Mouse (Mus musculus) regulatory T cell (primary cell): ENCODE measurements around the gene Ssx2ip.

Experiments used
- in situ Hi-C: fragments of 300-600 bp; cut with MboI, MseI; formaldehyde crosslinking; loops from one replicate; pipeline ENCODE4 v1.15.1; 2025; ENCODE audit warnings: high pct_unique_total_duplicates

Ssx2ip gene

GRCm38 (mm10) chr3:146436114-146436513 is 31.7 kb downstream of the Ssx2ip start:
- in situ Hi-C loops = no loop called here

- in situ Hi-C loops = no loop called here
Measured at GRCm38 (mm10) chr3:146440011-146440410, 35.6 kb downstream of the Ssx2ip start.

- in situ Hi-C loops = no loop called here
Measured at GRCm38 (mm10) chr3:146440422-146440821, 36.0 kb downstream of the Ssx2ip start.

- in situ Hi-C loops = no loop called here
Measured at GRCm38 (mm10) chr3:146442484-146442883, 38.0 kb downstream of the Ssx2ip start.

GRCm38 (mm10) chr3:146442936-146443335 is 38.5 kb downstream of the Ssx2ip start:
- in situ Hi-C loops = no loop called here

GRCm38 (mm10) chr3:146443380-146443779 is 38.9 kb downstream of the Ssx2ip start:
- in situ Hi-C loops = no loop called here

- in situ Hi-C loops = no loop called here
Measured at GRCm38 (mm10) chr3:146444880-146445279, 40.4 kb downstream of the Ssx2ip start.

- in situ Hi-C loops = no loop called here
Measured at GRCm38 (mm10) chr3:146447156-146447555, 42.7 kb downstream of the Ssx2ip start.

GRCm38 (mm10) chr3:146447598-146447997 is 43.2 kb downstream of the Ssx2ip start:
- in situ Hi-C loops = no loop called here

- in situ Hi-C loops = no loop called here
Measured at GRCm38 (mm10) chr3:146448372-146448771, 43.9 kb downstream of the Ssx2ip start.

- in situ Hi-C loops = no loop called here
Measured at GRCm38 (mm10) chr3:146448969-146449368, 44.5 kb downstream of the Ssx2ip start.

- in situ Hi-C loops = no loop called here
Measured at GRCm38 (mm10) chr3:146449745-146450250, 45.4 kb downstream of the Ssx2ip start, which contains the start of gene Ctbs. Gene Ctbs, plus strand, starts transcription at chr3:146449795.

GRCm38 (mm10) chr3:146450371-146450841 is 46.0 kb downstream of the Ssx2ip start:
- in situ Hi-C loops = no loop called here

- in situ Hi-C loops = no loop called here
Measured at GRCm38 (mm10) chr3:146451375-146451774, 46.9 kb downstream of the Ssx2ip start.

GRCm38 (mm10) chr3:146462939-146463338 is 58.5 kb downstream of the Ssx2ip start:
- in situ Hi-C loops = no loop called here

GRCm38 (mm10) chr3:146469226-146469625 is 64.8 kb downstream of the Ssx2ip start:
- in situ Hi-C loops = no loop called here

- in situ Hi-C loops = no loop called here
Measured at GRCm38 (mm10) chr3:146472657-146473056, 68.2 kb downstream of the Ssx2ip start.

- in situ Hi-C loops = no loop called here
Measured at GRCm38 (mm10) chr3:146473741-146474140, 69.3 kb downstream of the Ssx2ip start.

GRCm38 (mm10) chr3:146474428-146474827 is 70.0 kb downstream of the Ssx2ip start:
- in situ Hi-C loops = no loop called here

GRCm38 (mm10) chr3:146482044-146482443 is 77.6 kb downstream of the Ssx2ip start:
- in situ Hi-C loops = no loop called here

- in situ Hi-C loops = no loop called here
Measured at GRCm38 (mm10) chr3:146486464-146486863, 82.0 kb downstream of the Ssx2ip start.
